Mouse (Mus musculus) cerebellum, postnatal 14 days (tissue): ENCODE results near the gene Zfp652.

Experiments
- DNase-seq, 2 experiments: peaks; one replicate each; pipeline ENCODE4 v3.0.0; 2021; ENCODE audit warnings: mixed read lengths in 2 of 2

Gene Zfp652

GRCm38 (mm10) chr11:95810828-95811227 is 98.4 kb downstream of the Zfp652 start:
- DNase-seq: no peak

GRCm38 (mm10) chr11:95811741-95812140 is 99.3 kb downstream of the Zfp652 start:
- no peak for DNase-seq

GRCm38 (mm10) chr11:95812224-95812623 is 99.8 kb downstream of the Zfp652 start:
- DNase-seq: no peak

GRCm38 (mm10) chr11:95814101-95814500 is 101.6 kb downstream of the Zfp652 start:
- no peak for DNase-seq

- DNase-seq: no peak
Measured at GRCm38 (mm10) chr11:95814857-95815256, 102.4 kb downstream of the Zfp652 start.

- no peak for DNase-seq
Measured at GRCm38 (mm10) chr11:95815412-95815811, 102.9 kb downstream of the Zfp652 start.

- DNase-seq: no peak
Measured at GRCm38 (mm10) chr11:95819138-95819537, 106.7 kb downstream of the Zfp652 start.

- DNase-seq: no peak
Measured at GRCm38 (mm10) chr11:95821511-95821910, 109.0 kb downstream of the Zfp652 start.

- DNase-seq: no peak
Measured at GRCm38 (mm10) chr11:95822437-95822836, 110.0 kb downstream of the Zfp652 start.

- DNase-seq: peak; percentile 94 to 96
Measured at GRCm38 (mm10) chr11:95824071-95824876, 111.8 kb downstream of the Zfp652 start, which contains the start of gene Phospho1. TSS of gene Phospho1 (plus strand) at chr11:95824499.

GRCm38 (mm10) chr11:95824877-95825243 is 112.4 kb downstream of the Zfp652 start:
- peak; percentile 79 to 88 for DNase-seq

- no peak for DNase-seq
Measured at GRCm38 (mm10) chr11:95825625-95826024, 113.2 kb downstream of the Zfp652 start.

- no peak for DNase-seq
Measured at GRCm38 (mm10) chr11:95826317-95827167, 114.1 kb downstream of the Zfp652 start.

- DNase-seq: no peak
Measured at GRCm38 (mm10) chr11:95827168-95827447, 114.6 kb downstream of the Zfp652 start.

- DNase-seq: peak; percentile 85 to 89
Measured at GRCm38 (mm10) chr11:95827464-95828085, 115.1 kb downstream of the Zfp652 start.

- no peak for DNase-seq
Measured at GRCm38 (mm10) chr11:95828181-95828964, 115.9 kb downstream of the Zfp652 start.

GRCm38 (mm10) chr11:95829526-95830050 is 117.1 kb downstream of the Zfp652 start:
- peak in 1 of 2 experiments; percentile 19 for DNase-seq

- peak in 1 of 2 experiments; percentile 22 for DNase-seq
Measured at GRCm38 (mm10) chr11:95830411-95831275, 118.2 kb downstream of the Zfp652 start.

GRCm38 (mm10) chr11:95831276-95831619 is 118.8 kb downstream of the Zfp652 start:
- peak in 1 of 2 experiments; percentile 6 for DNase-seq

GRCm38 (mm10) chr11:95831641-95832040 is 119.2 kb downstream of the Zfp652 start:
- DNase-seq: peak in 1 of 2 experiments; percentile 53
